ENCODE assay signal across 14 mouse cellular contexts in the genomic region with DNA sequence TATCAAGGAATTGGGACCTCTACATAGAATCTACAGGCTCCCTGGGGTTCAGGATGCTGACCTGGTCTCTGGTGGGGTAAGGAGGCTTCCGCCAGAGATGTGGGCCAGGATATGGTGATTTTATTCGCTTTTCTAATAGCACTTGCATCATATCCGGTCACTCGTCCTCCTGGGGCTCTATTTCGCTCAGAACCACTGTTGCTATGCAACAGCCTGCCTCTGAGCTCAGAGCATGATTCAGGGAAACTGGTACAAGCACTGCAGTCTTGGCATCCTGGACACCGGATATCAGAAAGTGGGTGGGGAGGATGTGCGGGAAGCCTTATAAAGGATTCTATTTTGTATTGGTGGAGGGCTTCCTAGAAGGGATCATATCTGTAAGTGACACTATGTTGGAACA.
DNase-seq lines count a peak whose midpoint lies in the region; ATAC-seq lines count a peak whose summit lies in the region.
"Had no signal": no experiment of that assay in that cellular context is flagged by ENCODE, and none has a peak within 500 bp of the region (broad histone marks: within the 10 kb centered on the region; RNA-seq: fewer than 3 reads in every experiment).

No protein-coding gene starts in this region.

- H3K9me3 ChIP-seq in midbrain, embryonic 14.5 days (ENCODE audit: control insufficient read depth, low read length): no peaks in the 10 kb centered on the region
- H3K9me3 ChIP-seq: embryonic facial prominence, embryonic 15.5 days had no signal

- no peaks in the 10 kb centered on the region for H3K27me3 ChIP-seq in midbrain, embryonic 14.5 days (ENCODE audit: control insufficient read depth, insufficient read depth, low read length)
- H3K27me3 ChIP-seq: embryonic facial prominence, embryonic 15.5 days had no signal

- no peaks in the 10 kb centered on the region for H3K4me1 ChIP-seq in midbrain, embryonic 14.5 days (ENCODE audit: control insufficient read depth, insufficient read depth, low read length)
- H3K4me1 ChIP-seq: embryonic facial prominence, embryonic 15.5 days had no signal

- H3K4me3 ChIP-seq in midbrain, embryonic 14.5 days (replicated peaks; ENCODE audit: low read depth, low read length): no peak overlapping the region
- H3K4me3 ChIP-seq: embryonic facial prominence, embryonic 15.5 days had no signal

- no peak overlapping the region for H3K4me2 ChIP-seq in midbrain, embryonic 14.5 days (ENCODE audit: low read length)
- H3K4me2 ChIP-seq: embryonic facial prominence, embryonic 15.5 days; heart, embryonic 11.5 days had no signal

- DNase-seq in layer of hippocampus, adult 18-20 months (ENCODE audit: low spot score in 2 of 2): peak; percentile 12 to 19
- no peak for DNase-seq in layer of hippocampus, adult 9-10 months (ENCODE audit: low spot score)
- DNase-seq in frontal cortex, postnatal 36 days (ENCODE audit: low spot score in 2 of 2): peak; percentile 17 to 28
- DNase-seq in midbrain, embryonic 14.5 days: peak; percentile 53
- DNase-seq in right cerebral cortex, postnatal 4 days: peak; percentile 2
- no peak for DNase-seq in gastrocnemius, adult 8-10 months (ENCODE audit: low spot score in 2 of 2)
- no peak for DNase-seq in natural killer cell, adult 2 months (ENCODE audit: low spot score in 2 of 2)
- DNase-seq: cerebellum, postnatal 36 days; kidney, postnatal 14 days; liver; thymus, postnatal 36 days had no signal

- ATAC-seq in midbrain, embryonic 14.5 days (ENCODE audit: low FRiP score, low TSS enrichment): no peak
- ATAC-seq: inflammation-experienced regulatory T-cells, adult 6 months had no signal

- H3K36me3 ChIP-seq in midbrain, embryonic 14.5 days (ENCODE audit: control insufficient read depth, insufficient read depth, low read length): no peaks in the 10 kb centered on the region
- H3K36me3 ChIP-seq: embryonic facial prominence, embryonic 15.5 days had no signal

- WGBS in midbrain, embryonic 14.5 days: 57% methylated on average over 7 of the region's 7 CpGs

- H3K27ac ChIP-seq in midbrain, embryonic 14.5 days (replicated peaks; ENCODE audit: low read depth, low read length): peak overlapping the region; percentile 49; the same call in 1 of the 2 replicates
- H3K27ac ChIP-seq: embryonic facial prominence, embryonic 15.5 days had no signal

- H3K9ac ChIP-seq in midbrain, embryonic 14.5 days (replicated peaks; ENCODE audit: low read length): no peak overlapping the region
- H3K9ac ChIP-seq: embryonic facial prominence, embryonic 15.5 days had no signal

Comparison
In these comparisons a context has a peak if more than half of its experiments do, and no peak if none do; other contexts are left out.
1. DNase-seq: peak in layer of hippocampus, adult 18-20 months (2 of 2), frontal cortex, postnatal 36 days (2 of 2), midbrain, embryonic 14.5 days (single experiment) and right cerebral cortex, postnatal 4 days (single experiment); none in layer of hippocampus, adult 9-10 months (single experiment), gastrocnemius, adult 8-10 months (0 of 2) and natural killer cell, adult 2 months (0 of 2).